Mouse (Mus musculus) intestine, postnatal 0 days (tissue): Measurements from ENCODE around the gene Impad1. TPM values are rescaled to one million over a fixed set of nuclear protein-coding genes. Genes with fewer than 3 reads are reported as not detected.
A peak's percentile ranks its signal among the peaks of the same experiment; 100 is the strongest.

ENCODE experiments used
- ATAC-seq: fragments of 200-750 bp; cut with Nextera tagmentation; 2 replicates; pipeline ENCODE4 v1.8.0; 2017; ENCODE audit warnings: mild to moderate bottlenecking, moderate TSS enrichment, moderate library complexity
- H3K27ac ChIP-seq: fragments of 300-500 bp; sonication (generic); 2 replicates; pipeline ENCODE4 v1.5.1; 2014; ENCODE audit warnings: mild to moderate bottlenecking, low read depth, low read length, moderate library complexity
- H3K27me3 ChIP-seq: fragments of 300-500 bp; sonication (generic); replicated peaks from 2 replicates; pipeline ENCODE4 v1.6.1; 2014; ENCODE audit warnings: low read length, mixed read lengths; ENCODE audit not compliant: control insufficient read depth, insufficient read depth
- H3K36me3 ChIP-seq: fragments of 300-500 bp; sonication (generic); 2 replicates; pipeline ENCODE4 v1.6.1; 2014; ENCODE audit warnings: mild to moderate bottlenecking, moderate library complexity; ENCODE audit not compliant: control insufficient read depth, insufficient read depth
- H3K4me1 ChIP-seq: fragments of 300-500 bp; sonication (generic); replicated peaks from 2 replicates; pipeline ENCODE4 v1.6.1; 2014; ENCODE audit warnings: antibody characterized with exemption, low read length, mixed read lengths; ENCODE audit not compliant: control insufficient read depth, insufficient read depth
- H3K4me2 ChIP-seq: fragments of 300-500 bp; sonication (generic); replicated peaks from 2 replicates; pipeline ENCODE4 v1.6.1; 2014; ENCODE audit warnings: low read depth, mild to moderate bottlenecking, moderate library complexity
- H3K4me3 ChIP-seq: fragments of 300-500 bp; sonication (generic); 2 replicates; pipeline ENCODE4 v1.5.1; 2014; ENCODE audit warnings: low read depth, low read length
- H3K9ac ChIP-seq: fragments of 300-500 bp; sonication (generic); 2 replicates; pipeline ENCODE4 v1.6.1; 2014; ENCODE audit warnings: mild to moderate bottlenecking, low read depth, low read length
- H3K9me3 ChIP-seq: fragments of 300-500 bp; sonication (generic); 2 replicates; pipeline ENCODE4 v1.6.1; 2016; ENCODE audit warnings: mixed run types; ENCODE audit not compliant: control insufficient read depth
- CTCF ChIP-seq: sonication (generic); IDR thresholded peaks from 2 replicates; pipeline ENCODE4 v1.5.1; 2016; ENCODE audit warnings: low read depth, mild to moderate bottlenecking, control low read depth, antibody characterized with exemption, moderate library complexity
- WGBS: fragments of 180-500 bp; shearing (Covaris S2); extraction: QIAGEN DNeasy Blood & Tissue Kit; methylation state at CpG from one replicate; pipeline ENCODE4 v1.1.7; 2014; 5-methylcytosine and 5-hydroxymethylcytosine counted together
- polyA plus RNA-seq: library from polyadenylated mRNA; unstranded; fragments of >200 nt; fragmentation: Nextera tagmentation; extraction: Ambion mirVana; gene quantifications from 2 replicates; pipeline ENCODE4 v1.2.1, GENCODE M21; 2015

The Impad1 gene
- polyA plus RNA-seq, 1 experiment from 2014 or later = 23.9 TPM

DNA sequence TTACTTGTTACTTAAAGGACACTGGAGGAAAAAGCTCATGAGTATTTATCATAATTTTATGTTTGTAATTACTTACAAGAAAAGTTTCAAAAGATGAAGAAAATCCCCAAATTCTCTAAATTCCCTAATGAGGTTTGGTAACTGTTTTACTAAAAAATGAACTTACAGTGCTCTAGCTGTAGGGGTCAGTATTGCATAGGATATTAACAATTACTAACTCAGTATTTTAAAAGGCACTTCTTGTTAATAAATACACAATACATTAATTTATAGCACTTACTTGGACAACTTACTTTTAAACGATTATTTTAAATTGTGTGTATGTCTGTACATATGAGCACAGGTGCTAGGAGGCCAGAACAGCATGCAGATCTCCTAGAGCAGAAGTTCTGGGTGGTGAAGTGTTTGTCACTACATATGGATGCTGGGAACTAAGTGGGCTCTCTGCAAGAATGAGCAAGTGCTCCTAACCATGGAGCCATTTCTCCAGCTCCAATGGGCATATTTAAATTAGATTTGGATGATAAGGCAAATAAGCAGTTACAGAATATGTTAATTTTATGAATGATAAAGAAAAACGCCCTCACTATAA lies 21.5 kb downstream of the Impad1 start:
- Histone ChIP-seq H3K36me3 (peaks cover 25% of the 10 kb centered on the region), H3K4me2 (no peak overlapping the region), H3K9me3 (no peaks in the 10 kb centered on the region), H3K27me3 (no peaks in the 10 kb centered on the region), H3K4me1 (no peaks in the 10 kb centered on the region), H3K4me3 (no peak overlapping the region), H3K27ac (no peak overlapping the region), H3K9ac (no peak overlapping the region)
- ATAC-seq = no peak
- 55% methylated on average over 2 of the region's 2 CpGs for WGBS
- peak; percentile 69 for TF ChIP-seq CTCF

DNA sequence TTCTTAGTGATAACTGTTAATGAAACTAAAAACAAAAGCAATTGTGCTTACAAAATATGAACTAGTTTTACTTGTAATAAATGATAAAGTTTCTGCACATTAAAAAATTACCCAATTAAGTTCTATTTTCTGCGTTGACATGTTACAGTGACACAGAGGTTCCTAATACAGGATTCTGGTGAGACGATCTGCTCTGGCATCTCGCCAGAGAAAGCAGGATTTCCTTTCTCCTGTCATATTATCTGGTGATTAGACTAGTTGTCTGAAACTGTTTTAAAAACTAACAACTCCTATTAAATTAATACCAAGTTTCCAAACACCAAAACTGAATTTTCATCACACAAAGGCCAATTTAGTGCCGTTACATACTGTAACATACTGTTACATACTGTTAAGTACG lies 27.3 kb downstream of the Impad1 start:
- H3K27me3 ChIP-seq = no peaks in the 10 kb centered on the region
- H3K27ac ChIP-seq = no peak overlapping the region
- no peaks in the 10 kb centered on the region for H3K9me3 ChIP-seq
- TF ChIP-seq CTCF = no peak
- H3K4me3 ChIP-seq = no peak overlapping the region
- peaks cover 15% of the 10 kb centered on the region for H3K36me3 ChIP-seq
- H3K4me2 ChIP-seq = no peak overlapping the region
- H3K4me1 ChIP-seq = no peaks in the 10 kb centered on the region
- H3K9ac ChIP-seq = no peak overlapping the region
- WGBS = 75% methylated on average over 5 of the region's 5 CpGs
- ATAC-seq = no peak

DNA sequence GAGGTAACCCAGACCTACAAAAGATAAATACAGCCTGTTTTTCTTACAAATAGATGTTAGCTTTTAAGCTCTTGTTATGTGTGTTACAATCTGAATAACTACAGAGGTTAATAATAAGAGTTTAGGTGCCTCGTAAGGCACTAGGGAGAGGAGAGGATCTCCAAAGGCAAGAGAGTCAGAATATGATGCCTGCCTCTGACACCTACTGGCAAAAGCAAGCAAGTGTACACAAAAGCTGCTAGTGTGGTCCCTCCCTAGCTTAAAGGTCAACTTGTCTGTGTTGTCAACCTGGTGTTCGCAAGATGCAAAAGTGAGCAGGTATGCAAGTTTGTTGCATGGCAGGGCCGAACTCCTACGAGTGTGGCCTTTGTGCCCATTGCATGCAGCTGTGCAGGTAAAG lies 34.8 kb downstream of the Impad1 start:
- peak; percentile 61 for TF ChIP-seq CTCF
- no peak overlapping the region for H3K4me2 ChIP-seq
- H3K9ac ChIP-seq = no peak overlapping the region
- no peaks in the 10 kb centered on the region for H3K27me3 ChIP-seq
- H3K27ac ChIP-seq = no peak overlapping the region
- H3K36me3 ChIP-seq = no peaks in the 10 kb centered on the region
- 84% methylated on average over 4 of the region's 4 CpGs for WGBS
- no peak overlapping the region for H3K4me3 ChIP-seq
- no peaks in the 10 kb centered on the region for H3K4me1 ChIP-seq
- no peak for ATAC-seq
- no peaks in the 10 kb centered on the region for H3K9me3 ChIP-seq

DNA sequence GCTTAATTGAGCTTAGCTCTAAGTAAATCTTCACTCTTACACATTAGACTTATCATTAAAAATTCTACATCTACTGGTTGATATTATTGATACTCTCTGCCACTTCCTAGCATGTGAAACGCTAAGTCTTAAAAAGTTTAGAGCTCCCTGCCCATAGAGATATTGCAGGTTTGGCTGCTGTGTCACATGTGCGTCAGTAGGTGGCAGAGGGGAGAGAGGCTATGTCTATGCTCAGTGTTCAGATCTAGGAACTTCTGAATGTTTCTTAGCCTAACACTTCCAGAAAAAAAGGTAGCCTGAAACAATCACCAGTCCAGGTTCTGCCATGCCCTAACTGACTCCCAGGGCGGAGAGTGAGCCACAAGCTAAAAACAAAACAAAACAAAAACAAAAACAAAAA lies 63.7 kb downstream of the Impad1 start:
- 58% methylated on average over 3 of the region's 3 CpGs for WGBS
- no peak overlapping the region for H3K27ac ChIP-seq
- TF ChIP-seq CTCF = peak; percentile 72
- H3K4me3 ChIP-seq = no peak overlapping the region
- H3K9ac ChIP-seq = no peak overlapping the region
- H3K4me1 ChIP-seq = no peaks in the 10 kb centered on the region
- H3K9me3 ChIP-seq = no peaks in the 10 kb centered on the region
- H3K36me3 ChIP-seq = no peaks in the 10 kb centered on the region
- H3K27me3 ChIP-seq = no peaks in the 10 kb centered on the region
- ATAC-seq = no peak
- no peak overlapping the region for H3K4me2 ChIP-seq

DNA sequence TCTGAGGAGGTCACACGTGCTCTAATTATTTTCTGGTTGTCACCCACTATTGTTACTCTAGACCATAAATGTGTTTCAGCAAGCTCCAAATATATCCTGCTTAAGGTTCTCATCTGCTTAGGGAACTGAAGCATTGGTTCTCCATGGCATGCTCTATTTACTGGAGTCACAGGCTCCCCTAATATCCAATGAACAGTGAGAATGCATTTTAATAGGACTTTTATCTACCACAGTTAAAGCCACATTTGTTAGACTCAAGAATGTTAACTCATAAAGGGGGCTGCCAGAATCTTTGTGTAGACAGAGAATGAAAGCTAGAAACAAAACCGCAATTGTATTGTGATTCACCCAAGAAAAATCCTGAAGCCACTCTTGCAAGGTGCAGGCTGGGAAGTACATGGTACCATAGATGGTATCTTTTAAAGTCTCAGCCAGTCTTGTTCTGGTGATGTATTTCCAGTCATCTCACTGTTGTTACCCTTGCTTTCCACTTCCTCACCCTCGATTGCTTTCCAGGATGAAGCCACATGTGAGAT lies 66.8 kb downstream of the Impad1 start:
- H3K4me1 ChIP-seq = no peaks in the 10 kb centered on the region
- no peak for TF ChIP-seq CTCF

DNA sequence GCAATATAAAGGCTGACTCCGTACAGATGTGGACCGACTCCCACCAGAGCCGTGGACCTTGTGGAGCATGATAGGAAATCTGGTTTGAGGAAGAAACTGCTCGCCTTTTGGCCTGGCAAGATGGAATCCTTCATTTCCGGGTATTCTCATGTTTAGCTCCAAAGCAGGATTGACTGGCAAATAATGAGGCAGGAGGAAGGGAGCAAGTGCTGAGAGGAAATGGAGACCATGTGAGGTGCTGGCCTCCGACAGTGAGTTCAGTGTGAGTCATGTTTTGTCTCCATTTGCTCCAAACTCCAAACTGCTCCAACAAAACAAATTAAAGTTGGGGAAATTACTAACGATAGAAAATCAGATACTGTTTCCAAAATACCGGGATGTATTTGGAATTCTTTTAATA lies 69.3 kb downstream of the Impad1 start:
- Histone ChIP-seq H3K36me3 (no peaks in the 10 kb centered on the region), H3K4me3 (no peak overlapping the region), H3K9me3 (no peaks in the 10 kb centered on the region), H3K4me1 (no peaks in the 10 kb centered on the region), H3K4me2 (no peak overlapping the region), H3K27ac (no peak overlapping the region), H3K27me3 (no peaks in the 10 kb centered on the region), H3K9ac (no peak overlapping the region)
- WGBS = 67% methylated on average over 8 of the region's 8 CpGs
- ATAC-seq = no peak
- no peak for TF ChIP-seq CTCF

More for the DNA sequence above, 66.8 kb downstream of the Impad1 start:
- ATAC-seq = no peak
- Histone ChIP-seq H3K9ac (no peak overlapping the region), H3K27ac (no peak overlapping the region), H3K27me3 (no peaks in the 10 kb centered on the region), H3K4me2 (no peak overlapping the region), H3K9me3 (no peaks in the 10 kb centered on the region), H3K4me3 (no peak overlapping the region), H3K36me3 (no peaks in the 10 kb centered on the region)
- 76% methylated on average over 3 of the region's 3 CpGs for WGBS
